Mouse (Mus musculus) liver, embryonic 12.5 days (tissue): ENCODE data around the gene Upf2. TPM values are rescaled to one million over a fixed set of nuclear protein-coding genes. Genes with fewer than 3 reads are reported as not detected.
A peak's percentile ranks its signal among the peaks of the same experiment; 100 is the strongest.

Experiments
- ATAC-seq: fragments of 200-750 bp; cut with Nextera tagmentation; 2 replicates; pipeline ENCODE4 v1.8.0; 2017; ENCODE audit warnings: moderate number of reproducible peaks, mild to moderate bottlenecking, moderate library complexity
- H3K27ac ChIP-seq: fragments of 300-500 bp; sonication (generic); 2 replicates; pipeline ENCODE4 v1.5.1; 2016; ENCODE audit warnings: mild to moderate bottlenecking
- H3K27me3 ChIP-seq: fragments of 300-500 bp; sonication (generic); replicated peaks from 2 replicates; pipeline ENCODE4 v1.6.1; 2016; ENCODE audit warnings: mild to moderate bottlenecking, moderate library complexity
- H3K36me3 ChIP-seq: fragments of 300-500 bp; sonication (generic); 2 replicates; pipeline ENCODE4 v1.6.1; 2016; ENCODE audit warnings: mild to moderate bottlenecking, moderate library complexity
- H3K4me1 ChIP-seq: fragments of 300-500 bp; sonication (generic); 2 replicates; pipeline ENCODE4 v1.6.1; 2016
- H3K4me2 ChIP-seq: fragments of 300-500 bp; sonication (generic); 2 replicates; pipeline ENCODE4 v1.6.1; 2016; ENCODE audit warnings: mild to moderate bottlenecking, moderate library complexity
- H3K4me3 ChIP-seq: fragments of 300-500 bp; sonication (generic); 2 replicates; pipeline ENCODE4 v1.5.1; 2016; ENCODE audit warnings: mild to moderate bottlenecking, moderate library complexity
- H3K9ac ChIP-seq: fragments of 300-500 bp; sonication (generic); 2 replicates; pipeline ENCODE4 v1.6.1; 2016; ENCODE audit warnings: mild to moderate bottlenecking, moderate library complexity
- H3K9me3 ChIP-seq: fragments of 300-500 bp; sonication (generic); replicated peaks from 2 replicates; pipeline ENCODE4 v1.6.1; 2016; ENCODE audit warnings: mild to moderate bottlenecking, moderate library complexity
- WGBS: fragments of 180-500 bp; shearing (Covaris S2); methylation state at CpG from one replicate; pipeline ENCODE4 v1.1.7; 2016; ENCODE audit not compliant: insufficient replicate concordance; 5-methylcytosine and 5-hydroxymethylcytosine counted together
- polyA plus RNA-seq: library from polyadenylated mRNA; unstranded; fragments of >200 nt; fragmentation: Nextera tagmentation; extraction: Ambion mirVana; gene quantifications from 2 replicates; pipeline ENCODE4 v1.2.1, GENCODE M21; 2016

The Upf2 gene
- polyA plus RNA-seq, 1 experiment from 2014 or later, result 6.8 TPM

- no peak overlapping the region for H3K9ac ChIP-seq
- peak overlapping the region; percentile 32 for H3K4me3 ChIP-seq
- H3K27me3 ChIP-seq, result peaks cover 65% of the 10 kb centered on the region
- ATAC-seq, result no peak
- peaks cover 14% of the 10 kb centered on the region; the same call in 1 of the 2 replicates for H3K4me1 ChIP-seq
- H3K4me2 ChIP-seq, result peak overlapping the region; percentile 67
- WGBS, result 7% methylated on average over 51 of the region's 51 CpGs
- no peak overlapping the region for H3K27ac ChIP-seq
- no peaks in the 10 kb centered on the region for H3K36me3 ChIP-seq
- H3K9me3 ChIP-seq, result no peaks in the 10 kb centered on the region
Measured at GRCm38 (mm10) chr2:6100027-6100749, 148.9 kb downstream of the Upf2 start.

- Histone ChIP-seq H3K27ac (no peak overlapping the region), H3K27me3 (peaks cover 65% of the 10 kb centered on the region), H3K9me3 (no peaks in the 10 kb centered on the region), H3K4me3 (peak overlapping the region; percentile 32), H3K4me2 (peak overlapping the region; percentile 67), H3K36me3 (no peaks in the 10 kb centered on the region), H3K4me1 (peaks cover 14% of the 10 kb centered on the region; the same call in 1 of the 2 replicates), H3K9ac (no peak overlapping the region)
- WGBS, result 23% methylated on average over 20 of the region's 20 CpGs
- ATAC-seq, result no peak
Measured at GRCm38 (mm10) chr2:6100755-6101154, 149.5 kb downstream of the Upf2 start.

- no peak overlapping the region for H3K9ac ChIP-seq
- no peak overlapping the region for H3K27ac ChIP-seq
- H3K4me1 ChIP-seq, result peaks cover 3% of the 10 kb centered on the region; the same call in 1 of the 2 replicates
- 73% methylated on average over 2 of the region's 2 CpGs for WGBS
- H3K9me3 ChIP-seq, result no peaks in the 10 kb centered on the region
- peaks cover 27% of the 10 kb centered on the region for H3K27me3 ChIP-seq
- no peak overlapping the region for H3K4me3 ChIP-seq
- H3K4me2 ChIP-seq, result no peak overlapping the region
- H3K36me3 ChIP-seq, result no peaks in the 10 kb centered on the region; the same call in 1 of the 2 replicates
- ATAC-seq, result no peak
Measured at GRCm38 (mm10) chr2:6105437-6105836, 154.2 kb downstream of the Upf2 start.

Other genes starting within 250 kb of the Upf2 start
- 1.3 and 1.5 TPM in 2 replicates for gene Camk1d, start 237.0 kb upstream of the Upf2 start, polyA plus RNA-seq
- gene Nudt5, start 106.5 kb upstream of the Upf2 start, polyA plus RNA-seq, result 84.4 and 86.6 TPM in 2 replicates
- gene Cdc123, start 106.3 kb upstream of the Upf2 start, polyA plus RNA-seq, result 195 and 200 TPM in 2 replicates
- gene Gm13199, start 88.5 kb upstream of the Upf2 start, polyA plus RNA-seq, result 0.94 and 1.8 TPM in 2 replicates
- gene Sec61a2, start 56.0 kb upstream of the Upf2 start, polyA plus RNA-seq, result 22.8 and 24.2 TPM in 2 replicates
- 2.3 and 3.1 TPM in 2 replicates for gene Dhtkd1, start 8.7 kb upstream of the Upf2 start, polyA plus RNA-seq
- 7.0 and 8.1 TPM in 2 replicates for gene Proser2, start 178.7 kb downstream of the Upf2 start, polyA plus RNA-seq